ENCODE assay signal across 26 mouse cellular contexts in the genomic region with DNA sequence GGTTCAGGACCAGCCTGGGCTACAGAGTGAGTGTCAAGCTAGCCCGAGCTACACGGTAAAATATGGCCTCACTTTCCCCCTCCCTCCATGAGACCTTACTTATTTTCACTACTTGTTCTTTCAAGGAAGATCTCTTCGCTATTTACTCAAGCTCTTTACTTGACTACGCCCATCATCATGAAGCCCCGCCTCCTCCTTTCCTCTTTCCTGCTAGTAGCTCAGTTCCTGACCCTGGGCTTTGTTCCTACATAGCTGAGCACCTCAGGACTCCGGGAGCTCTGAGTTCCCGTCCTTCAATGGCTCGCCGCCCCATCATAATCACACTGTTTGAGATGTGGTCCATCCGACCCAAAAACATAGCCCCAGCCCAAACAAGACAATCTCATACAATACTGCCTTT. TPM values are rescaled to one million over a fixed set of nuclear protein-coding genes. Genes with fewer than 3 reads are reported as not detected.
DNase-seq lines count a peak whose midpoint lies in the region; ATAC-seq and TF ChIP-seq lines count a peak whose summit lies in the region.
"Had no signal": no experiment of that assay in that cellular context is flagged by ENCODE, and none has a peak within 500 bp of the region (broad histone marks: within the 10 kb centered on the region; RNA-seq: fewer than 3 reads in every experiment).

No protein-coding gene starts in this region.

- no peak overlapping the region for H3K4me3 ChIP-seq in limb, embryonic 12.5 days (replicated peaks)
- H3K4me3 ChIP-seq in limb, embryonic 10.5 days = no peak overlapping the region
- H3K4me3 ChIP-seq in ES-E14 (ENCODE audit: insufficient read depth in 1 of 2, low read depth in 1 of 2, low read length in 2 of 2, poor library complexity in 1 of 2, severe bottlenecking in 1 of 2) = peak overlapping the region; percentile 51 to 58
- H3K4me3 ChIP-seq in intestine, embryonic 15.5 days (replicated peaks) = no peak overlapping the region
- H3K4me3 ChIP-seq: erythroblast, embryonic 14.5 days; forebrain, embryonic 15.5 days; heart, embryonic 15.5 days; left cerebral cortex, adult 2 months; limb, embryonic 13.5 days; lung, embryonic 15.5 days; neural tube, embryonic 13.5 days had no signal

- no peak for DNase-seq in limb, embryonic 10.5 days (ENCODE audit: low spot score)
- DNase-seq in A20 (ENCODE audit: low read depth, low spot score) = peak; percentile 22
- DNase-seq in ES-E14 (ENCODE audit: low read depth, low spot score) = peak; percentile 91
- no peak for DNase-seq in gastrocnemius, postnatal 4 days (ENCODE audit: low spot score in 2 of 2)
- no peak for DNase-seq in embryo, embryonic 9.5 days (ENCODE audit: extremely low spot score)
- no peak for DNase-seq in embryo, embryonic 10.5 days (ENCODE audit: low spot score)
- DNase-seq: adrenal gland, postnatal 25 days; cerebellum, adult 8-10 months; embryo, embryonic 11 days; heart, adult 11 months; spleen, adult 18-20 months; thymus, postnatal 14 days had no signal

- no peak overlapping the region for H3K27ac ChIP-seq in limb, embryonic 12.5 days
- no peak overlapping the region for H3K27ac ChIP-seq in limb, embryonic 10.5 days
- peak overlapping the region; percentile 14 for H3K27ac ChIP-seq in ES-E14 (ENCODE audit: insufficient read depth, low read depth, low read length, poor library complexity, severe bottlenecking)
- no peak overlapping the region for H3K27ac ChIP-seq in intestine, embryonic 15.5 days
- H3K27ac ChIP-seq: forebrain, embryonic 15.5 days; heart, embryonic 15.5 days; kidney, postnatal 0 days; left cerebral cortex, adult 2 months; limb, embryonic 13.5 days; lung, embryonic 15.5 days; neural tube, embryonic 13.5 days had no signal

- no peaks in the 10 kb centered on the region for H3K36me3 ChIP-seq in limb, embryonic 12.5 days
- no peaks in the 10 kb centered on the region for H3K36me3 ChIP-seq in limb, embryonic 10.5 days
- H3K36me3 ChIP-seq in ES-E14 (ENCODE audit: control insufficient read depth, insufficient read depth, low read length, poor library complexity, severe bottlenecking) = no peaks in the 10 kb centered on the region
- H3K36me3 ChIP-seq in intestine, embryonic 15.5 days = no peaks in the 10 kb centered on the region
- H3K36me3 ChIP-seq: heart, embryonic 15.5 days; limb, embryonic 13.5 days; lung, embryonic 15.5 days had no signal

- in situ Hi-C loops in ES-E14 (cut with MboI; ENCODE audit: low sequenced_read_pairs in 2 of 2, unreplicated experiment in 2 of 2) = no loop called here

- no peak overlapping the region for H3K9ac ChIP-seq in limb, embryonic 12.5 days (replicated peaks)
- H3K9ac ChIP-seq in ES-E14 (ENCODE audit: insufficient read depth, low read depth, low read length, poor library complexity, severe bottlenecking) = peak overlapping the region; percentile 72; the same call in 1 of the 2 replicates
- H3K9ac ChIP-seq in intestine, embryonic 15.5 days = no peak overlapping the region
- H3K9ac ChIP-seq: forebrain, embryonic 15.5 days; heart, embryonic 15.5 days; limb, embryonic 13.5 days; lung, embryonic 15.5 days; neural tube, embryonic 13.5 days had no signal

- H3K9me3 ChIP-seq in limb, embryonic 12.5 days = peaks cover 13% of the 10 kb centered on the region
- H3K9me3 ChIP-seq in limb, embryonic 10.5 days (replicated peaks) = no peaks in the 10 kb centered on the region
- no peaks in the 10 kb centered on the region for H3K9me3 ChIP-seq in ES-E14 (ENCODE audit: control insufficient read depth, insufficient read depth, low read depth, low read length)
- H3K9me3 ChIP-seq in intestine, embryonic 15.5 days = no peaks in the 10 kb centered on the region
- H3K9me3 ChIP-seq: heart, embryonic 15.5 days; lung, embryonic 15.5 days had no signal

- H3K4me1 ChIP-seq in limb, embryonic 12.5 days (replicated peaks) = no peaks in the 10 kb centered on the region
- peaks cover 4% of the 10 kb centered on the region for H3K4me1 ChIP-seq in limb, embryonic 10.5 days
- H3K4me1 ChIP-seq in ES-E14 (ENCODE audit: control insufficient read depth in 2 of 2, insufficient read depth in 2 of 2, low read length in 2 of 2, poor library complexity in 1 of 2) = peaks cover 0 to 9% of the 10 kb centered on the region in 2 experiments; a peak in 2 of 4 replicates
- no peaks in the 10 kb centered on the region for H3K4me1 ChIP-seq in intestine, embryonic 15.5 days (replicated peaks)
- H3K4me1 ChIP-seq: forebrain, embryonic 15.5 days; heart, embryonic 15.5 days; limb, embryonic 13.5 days; lung, embryonic 15.5 days; neural tube, embryonic 13.5 days had no signal

- 26% methylated on average over 10 of the region's 10 CpGs for WGBS in limb, embryonic 12.5 days
- WGBS in limb, embryonic 10.5 days = 25% methylated on average over 10 of the region's 10 CpGs
- 29% methylated on average over 10 of the region's 10 CpGs for WGBS in intestine, embryonic 15.5 days

- peaks cover 37% of the 10 kb centered on the region for H3K27me3 ChIP-seq in limb, embryonic 12.5 days
- H3K27me3 ChIP-seq in limb, embryonic 10.5 days (ENCODE audit: low read depth, poor library complexity, severe bottlenecking) = peaks cover 37% of the 10 kb centered on the region
- H3K27me3 ChIP-seq in intestine, embryonic 15.5 days (replicated peaks) = peaks cover 17% of the 10 kb centered on the region; the same call in 1 of the 2 replicates

- peak overlapping the region; percentile 6; the same call in 1 of the 2 replicates for H3K4me2 ChIP-seq in limb, embryonic 12.5 days
- H3K4me2 ChIP-seq in intestine, embryonic 15.5 days (replicated peaks) = no peak overlapping the region
- H3K4me2 ChIP-seq: forebrain, embryonic 15.5 days; heart, embryonic 15.5 days; limb, embryonic 13.5 days; lung, embryonic 15.5 days; midbrain, embryonic 11.5 days; neural tube, embryonic 13.5 days had no signal

- ATAC-seq in limb, embryonic 12.5 days (ENCODE audit: insufficient number of reproducible peaks, insufficient read depth, low FRiP score, low TSS enrichment, low read depth) = no peak
- peak; percentile 53; the same call in 1 of the 2 replicates for ATAC-seq in intestine, embryonic 15.5 days
- ATAC-seq: activated CD4-positive, CD25-positive, alpha-beta regulatory T cell, adult 4 months; forebrain, embryonic 15.5 days; inflammation-experienced regulatory T-cells, adult 6 months had no signal

TF ChIP-seq in ES-E14, 5 proteins besides CTCF, POLR2A, EP300 and RAD21:
- TF ChIP-seq CHD2 (IDR thresholded peaks at IDR 0.05; ENCODE audit: low read depth, low read length) (no peak), MAFK (IDR thresholded peaks at IDR 0.05; ENCODE audit: insufficient read depth, low read depth, low read length) (no peak)
TF ChIP-seq in ES-E14: peak in this region for 0.

RNA-seq across cellular contexts. Expression of a gene that starts 14.1 kb away (rescaled TPM):
- 0.26 and 0.41 TPM in 2 replicates for polyA plus RNA-seq in limb, embryonic 12.5 days (2016; fragmentation: Nextera tagmentation; extraction: Ambion mirVana)
- polyA plus RNA-seq in limb, embryonic 10.5 days (2016; fragmentation: Nextera tagmentation; extraction: Ambion mirVana) = 0.15 and 0.19 TPM in 2 replicates
- total RNA-seq in ES-E14 (2012; rRNA removed) = 9.1 and 18.6 TPM in 2 replicates
- polyA plus RNA-seq in intestine, embryonic 15.5 days (2015; fragmentation: Nextera tagmentation; extraction: Ambion mirVana) = 0.33 and 0.38 TPM in 2 replicates
- total RNA-seq in gastrocnemius, postnatal 4 days (2021) = under 1 TPM; 0.21 to 0.34 TPM
- total RNA-seq: hematopoietic stem cell, adult 5-6 weeks had no signal

RNA-seq across cellular contexts. Expression of a gene that starts 14.4 kb away (rescaled TPM):
- 34.1 and 38.8 TPM in 2 replicates for polyA plus RNA-seq in limb, embryonic 12.5 days (2016; fragmentation: Nextera tagmentation; extraction: Ambion mirVana)
- polyA plus RNA-seq in limb, embryonic 10.5 days (2016; fragmentation: Nextera tagmentation; extraction: Ambion mirVana) = 33.3 and 34.9 TPM in 2 replicates
- 22.0 and 29.6 TPM in 2 replicates for total RNA-seq in ES-E14 (2012; rRNA removed)
- polyA plus RNA-seq in intestine, embryonic 15.5 days (2015; fragmentation: Nextera tagmentation; extraction: Ambion mirVana) = 60.4 and 77.5 TPM in 2 replicates
- total RNA-seq in gastrocnemius, postnatal 4 days (2021) = 10 to 100 TPM; 29.0 to 36.5 TPM

RNA-seq across cellular contexts. Expression of a gene that starts 40.2 kb away (rescaled TPM):
- 29.4 and 30.3 TPM in 2 replicates for polyA plus RNA-seq in limb, embryonic 12.5 days (2016; fragmentation: Nextera tagmentation; extraction: Ambion mirVana)
- 20.1 and 29.7 TPM in 2 replicates for polyA plus RNA-seq in limb, embryonic 10.5 days (2016; fragmentation: Nextera tagmentation; extraction: Ambion mirVana)
- 5.4 and 6.2 TPM in 2 replicates for total RNA-seq in ES-E14 (2012; rRNA removed)
- 25.7 and 27.0 TPM in 2 replicates for polyA plus RNA-seq in intestine, embryonic 15.5 days (2015; fragmentation: Nextera tagmentation; extraction: Ambion mirVana)
- total RNA-seq in gastrocnemius, postnatal 4 days (2021) = 10 to 100 TPM; 13.0 to 13.6 TPM

RNA-seq across cellular contexts. Expression of a gene that starts 53.4 kb away (rescaled TPM):
- polyA plus RNA-seq in limb, embryonic 12.5 days (2016; fragmentation: Nextera tagmentation; extraction: Ambion mirVana) = 29.4 and 30.4 TPM in 2 replicates
- 25.0 and 29.8 TPM in 2 replicates for polyA plus RNA-seq in limb, embryonic 10.5 days (2016; fragmentation: Nextera tagmentation; extraction: Ambion mirVana)
- total RNA-seq in ES-E14 (2012; rRNA removed) = 13.1 and 25.1 TPM in 2 replicates
- 36.0 and 39.0 TPM in 2 replicates for polyA plus RNA-seq in intestine, embryonic 15.5 days (2015; fragmentation: Nextera tagmentation; extraction: Ambion mirVana)
- total RNA-seq in gastrocnemius, postnatal 4 days (2021) = 10 to 100 TPM; 15.6 to 16.2 TPM

Comparison
In these comparisons a context has a peak if more than half of its experiments do, and no peak if none do; other contexts are left out.
1. H3K4me3 ChIP-seq: peak in ES-E14 (2 of 2); none in limb, embryonic 12.5 days (single experiment), limb, embryonic 10.5 days (single experiment) and intestine, embryonic 15.5 days (single experiment).
2. DNase-seq: peak in A20 (single experiment) and ES-E14 (single experiment); none in limb, embryonic 10.5 days (single experiment), gastrocnemius, postnatal 4 days (0 of 2), embryo, embryonic 9.5 days (single experiment) and embryo, embryonic 10.5 days (single experiment).